Mouse (Mus musculus): ENCODE results near the gene Olfr1368. TPM values are rescaled to one million over a fixed set of nuclear protein-coding genes. Genes with fewer than 3 reads are reported as not detected.
A peak's percentile ranks its signal among the peaks of the same experiment; 100 is the strongest.

Gene Olfr1368
- polyA plus RNA-seq, 1 experiment from 2014 or later = not detected

DNA sequence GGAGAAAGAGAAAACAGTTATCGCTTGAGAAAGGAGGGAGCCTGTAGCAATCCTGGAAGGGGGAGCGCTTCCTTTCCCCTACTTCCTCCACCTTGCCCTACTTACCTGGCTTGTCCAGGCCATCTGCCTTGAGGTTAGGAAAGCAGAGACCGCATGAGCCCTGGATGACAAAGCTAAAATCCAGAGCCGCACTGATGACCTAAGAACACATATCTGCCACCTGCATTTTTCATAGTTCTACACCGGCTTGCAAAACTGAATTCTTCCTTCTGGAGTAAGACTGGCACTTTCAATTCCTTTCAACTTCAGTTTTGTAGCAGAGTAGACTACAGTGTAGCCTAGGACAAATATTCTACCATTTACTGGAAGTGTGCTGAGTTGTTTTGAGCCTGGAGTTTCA, 32.7 kb upstream of the Olfr1368 start:
- no peak for DNase-seq
- H3K9me3 ChIP-seq (ENCODE audit: control insufficient read depth, low read length) = no peaks in the 10 kb centered on the region
- WGBS = 81% methylated on average over 5 of the region's 5 CpGs
- H3K9ac ChIP-seq (replicated peaks; ENCODE audit: low read length) = no peak overlapping the region
- H3K36me3 ChIP-seq (ENCODE audit: control insufficient read depth, insufficient read depth, low read length) = peaks cover 13% of the 10 kb centered on the region
- H3K4me1 ChIP-seq (ENCODE audit: control insufficient read depth, insufficient read depth, low read length) = peaks cover 19% of the 10 kb centered on the region
- H3K4me3 ChIP-seq (replicated peaks; ENCODE audit: low read depth, low read length) = no peak overlapping the region
- H3K4me2 ChIP-seq (ENCODE audit: low read length) = no peak overlapping the region; the same call in 1 of the 2 replicates
- H3K27me3 ChIP-seq (ENCODE audit: control insufficient read depth, insufficient read depth, low read length) = no peaks in the 10 kb centered on the region
- ATAC-seq (ENCODE audit: low FRiP score, low TSS enrichment) = no peak
- no peak overlapping the region for H3K27ac ChIP-seq (replicated peaks; ENCODE audit: low read depth, low read length)

DNA sequence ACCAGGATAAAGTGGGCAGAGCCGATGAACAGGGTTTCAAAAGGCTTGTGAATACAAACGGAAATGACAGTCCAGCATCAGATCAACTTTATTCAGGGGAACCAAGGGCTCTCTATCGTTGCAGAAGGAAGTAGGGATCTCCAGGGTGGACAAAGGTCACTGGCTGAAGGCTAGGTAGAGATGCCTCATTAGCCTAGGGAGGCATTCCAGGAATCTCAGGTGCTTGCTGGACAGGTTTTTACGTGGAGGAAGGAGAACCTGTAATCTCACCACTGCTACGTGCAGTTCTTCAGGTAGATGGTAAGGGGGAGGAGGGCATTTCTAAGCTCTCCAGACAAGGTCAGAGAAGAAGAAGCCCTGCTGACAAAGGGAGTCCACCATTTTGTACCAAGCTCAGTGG, 32.0 kb upstream of the Olfr1368 start:
- no peaks in the 10 kb centered on the region for H3K9me3 ChIP-seq (ENCODE audit: control insufficient read depth, low read length)
- no peaks in the 10 kb centered on the region for H3K27me3 ChIP-seq (ENCODE audit: control insufficient read depth, insufficient read depth, low read length)
- no peak for ATAC-seq (ENCODE audit: low FRiP score, low TSS enrichment)
- DNase-seq = no peak
- H3K4me2 ChIP-seq (ENCODE audit: low read length) = no peak overlapping the region
- H3K9ac ChIP-seq (replicated peaks; ENCODE audit: low read length) = no peak overlapping the region
- no peak overlapping the region for H3K4me3 ChIP-seq (replicated peaks; ENCODE audit: low read depth, low read length)
- 74% methylated on average over 5 of the region's 5 CpGs for WGBS
- H3K27ac ChIP-seq (replicated peaks; ENCODE audit: low read depth, low read length) = no peak overlapping the region
- peaks cover 19% of the 10 kb centered on the region for H3K4me1 ChIP-seq (ENCODE audit: control insufficient read depth, insufficient read depth, low read length)
- H3K36me3 ChIP-seq (ENCODE audit: control insufficient read depth, insufficient read depth, low read length) = peaks cover 7% of the 10 kb centered on the region; the same call in 1 of the 2 replicates

DNA sequence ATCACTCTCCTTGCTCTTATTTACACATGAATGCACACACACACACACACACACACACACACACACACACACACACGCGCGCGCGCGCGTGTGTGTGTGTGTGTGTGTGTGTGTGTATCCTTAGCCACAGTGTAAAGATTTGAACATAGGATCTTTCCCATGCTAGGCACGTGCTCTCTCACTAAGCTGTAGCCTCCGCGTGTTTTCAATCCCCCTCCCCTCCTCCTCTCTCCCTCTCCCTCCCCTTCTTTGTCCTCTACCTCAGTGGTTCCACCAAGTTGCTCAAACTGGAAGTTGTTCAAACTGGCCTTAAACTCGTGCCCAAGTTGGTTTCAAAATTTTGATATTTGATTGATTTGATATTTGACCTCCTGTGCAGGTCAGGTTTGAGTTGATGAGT, 31.1 kb upstream of the Olfr1368 start:
- H3K4me3 ChIP-seq (replicated peaks; ENCODE audit: low read depth, low read length) = no peak overlapping the region
- H3K9me3 ChIP-seq (ENCODE audit: control insufficient read depth, low read length) = no peaks in the 10 kb centered on the region
- peaks cover 13% of the 10 kb centered on the region for H3K4me1 ChIP-seq (ENCODE audit: control insufficient read depth, insufficient read depth, low read length)
- H3K4me2 ChIP-seq (ENCODE audit: low read length) = no peak overlapping the region
- peaks cover under 1% of the 10 kb centered on the region; the same call in 1 of the 2 replicates for H3K36me3 ChIP-seq (ENCODE audit: control insufficient read depth, insufficient read depth, low read length)
- no peak overlapping the region for H3K9ac ChIP-seq (replicated peaks; ENCODE audit: low read length)
- DNase-seq = no peak
- no peak overlapping the region for H3K27ac ChIP-seq (replicated peaks; ENCODE audit: low read depth, low read length)
- no peak for ATAC-seq (ENCODE audit: low FRiP score, low TSS enrichment)
- no peaks in the 10 kb centered on the region for H3K27me3 ChIP-seq (ENCODE audit: control insufficient read depth, insufficient read depth, low read length)
- 64% methylated on average over 11 of the region's 11 CpGs for WGBS

DNA sequence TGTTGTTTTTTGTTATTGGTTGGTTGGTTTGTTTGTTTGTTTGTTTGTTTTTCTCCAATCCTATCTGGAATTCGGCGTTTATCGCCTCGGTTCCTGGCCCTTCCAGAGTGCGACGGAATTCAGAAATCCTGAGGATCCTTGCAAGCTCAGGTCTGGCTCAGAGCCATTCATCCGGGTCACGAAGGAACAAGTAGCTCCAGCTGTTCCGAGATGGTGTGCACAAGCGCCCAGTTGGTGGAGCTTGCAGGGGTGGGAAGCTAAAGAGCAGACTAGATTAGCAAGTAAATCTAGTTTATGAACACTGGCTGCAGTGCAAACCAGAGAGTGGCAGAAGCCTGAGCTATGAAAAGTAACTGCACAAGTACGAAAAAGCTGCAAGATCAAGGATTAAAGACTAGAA, 27.4 kb upstream of the Olfr1368 start:
- Histone ChIP-seq H3K27me3 (ENCODE audit: control insufficient read depth, insufficient read depth, low read length) (no peaks in the 10 kb centered on the region), H3K4me1 (ENCODE audit: control insufficient read depth, insufficient read depth, low read length) (peaks cover 8% of the 10 kb centered on the region; the same call in 1 of the 2 replicates), H3K27ac (replicated peaks; ENCODE audit: low read depth, low read length) (no peak overlapping the region), H3K36me3 (ENCODE audit: control insufficient read depth, insufficient read depth, low read length) (no peaks in the 10 kb centered on the region), H3K4me2 (ENCODE audit: low read length) (peak overlapping the region; percentile 65), H3K9ac (replicated peaks; ENCODE audit: low read length) (0 out of 2 replicates have a peak overlapping the region, but pooled peaks have one; percentile 20), H3K4me3 (replicated peaks; ENCODE audit: low read depth, low read length) (peak overlapping the region; percentile 34), H3K9me3 (ENCODE audit: control insufficient read depth, low read length) (no peaks in the 10 kb centered on the region)
- WGBS = under 1% methylated on average over 11 of the region's 11 CpGs
- DNase-seq (peak; percentile 81), ATAC-seq (ENCODE audit: low FRiP score, low TSS enrichment) (no peak)

DNA sequence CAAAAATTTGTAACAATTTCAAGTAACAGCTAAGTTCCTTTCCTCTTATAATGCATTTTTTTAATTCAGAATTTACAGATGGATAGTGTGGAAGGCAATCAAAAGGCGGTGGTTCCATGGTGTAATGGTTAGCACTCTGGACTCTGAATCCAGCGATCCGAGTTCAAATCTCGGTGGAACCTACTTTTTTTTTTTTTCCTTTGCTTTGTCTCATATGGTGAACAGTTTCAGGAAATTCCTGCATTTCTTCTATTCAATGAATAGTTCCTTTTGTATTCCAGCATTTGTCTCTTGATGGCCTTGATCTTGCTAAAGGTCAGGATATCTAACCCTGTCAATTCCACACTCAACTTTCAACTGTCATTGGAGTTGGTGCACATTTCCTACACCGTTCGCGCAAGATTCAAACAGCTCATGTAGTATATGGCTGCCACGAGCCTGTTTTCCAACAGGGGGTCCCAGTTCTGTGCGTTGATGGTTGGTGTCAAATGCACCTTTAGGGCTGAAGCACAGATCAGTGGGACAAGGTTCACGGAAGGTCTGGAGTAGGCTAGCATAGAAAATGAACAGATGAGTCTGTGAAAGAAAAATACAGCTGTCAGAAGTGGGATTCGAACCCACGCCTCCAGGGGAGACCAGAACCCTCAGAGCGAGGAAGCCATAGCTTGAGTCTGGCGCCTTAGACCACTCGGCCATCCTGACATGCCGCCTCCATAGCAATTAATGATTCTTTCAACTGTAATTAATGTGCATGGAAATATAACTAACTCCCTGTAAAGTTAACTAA, 26.8 kb upstream of the Olfr1368 start:
- Histone ChIP-seq H3K27ac (replicated peaks; ENCODE audit: low read depth, low read length) (no peak overlapping the region), H3K4me1 (ENCODE audit: control insufficient read depth, insufficient read depth, low read length) (peaks cover 8% of the 10 kb centered on the region; the same call in 1 of the 2 replicates), H3K27me3 (ENCODE audit: control insufficient read depth, insufficient read depth, low read length) (no peaks in the 10 kb centered on the region), H3K36me3 (ENCODE audit: control insufficient read depth, insufficient read depth, low read length) (no peaks in the 10 kb centered on the region), H3K9ac (replicated peaks; ENCODE audit: low read length) (no peak overlapping the region), H3K4me3 (replicated peaks; ENCODE audit: low read depth, low read length) (peak overlapping the region; percentile 53), H3K4me2 (ENCODE audit: low read length) (peak overlapping the region; percentile 65), H3K9me3 (ENCODE audit: control insufficient read depth, low read length) (no peaks in the 10 kb centered on the region)
- ATAC-seq (ENCODE audit: low FRiP score, low TSS enrichment) (peak; percentile 43; the same call in 1 of the 2 replicates), DNase-seq (peak; percentile 88)
- under 1% methylated on average over 16 of the region's 16 CpGs for WGBS

DNA sequence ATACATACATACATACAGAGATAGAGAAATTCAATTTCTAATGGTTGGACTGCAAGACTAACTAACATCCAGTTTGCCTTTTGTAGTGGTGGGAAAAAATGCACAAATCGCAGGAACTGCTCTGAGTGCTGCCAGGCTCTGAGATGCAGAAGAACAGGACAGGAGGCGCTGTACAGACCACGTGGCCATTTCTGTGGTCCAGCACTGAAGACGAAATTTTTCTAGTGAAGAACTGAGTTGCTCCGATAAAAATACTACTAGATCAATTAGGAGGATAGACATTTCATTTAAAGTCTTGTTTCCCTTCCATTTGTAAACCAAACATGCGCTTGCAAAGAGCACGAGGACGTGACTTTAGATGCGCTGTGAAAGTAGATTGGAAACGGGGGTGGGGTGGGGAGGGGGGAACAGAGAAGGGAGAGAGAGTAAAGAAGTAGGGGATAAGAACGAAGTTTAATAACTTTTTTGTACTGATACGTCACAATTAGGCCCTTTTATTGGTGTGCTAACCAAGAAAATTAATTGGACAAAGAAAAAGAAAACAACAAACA, 26.0 kb upstream of the Olfr1368 start:
- Histone ChIP-seq H3K4me2 (ENCODE audit: low read length) (peak overlapping the region; percentile 65), H3K27ac (replicated peaks; ENCODE audit: low read depth, low read length) (no peak overlapping the region), H3K9me3 (ENCODE audit: control insufficient read depth, low read length) (no peaks in the 10 kb centered on the region), H3K4me3 (replicated peaks; ENCODE audit: low read depth, low read length) (peak overlapping the region; percentile 53), H3K4me1 (ENCODE audit: control insufficient read depth, insufficient read depth, low read length) (peaks cover 8% of the 10 kb centered on the region; the same call in 1 of the 2 replicates), H3K27me3 (ENCODE audit: control insufficient read depth, insufficient read depth, low read length) (no peaks in the 10 kb centered on the region), H3K36me3 (ENCODE audit: control insufficient read depth, insufficient read depth, low read length) (no peaks in the 10 kb centered on the region), H3K9ac (replicated peaks; ENCODE audit: low read length) (peak overlapping the region; percentile 34; the same call in 1 of the 2 replicates)
- peak; percentile 78 for DNase-seq
- 0% methylated on average over 12 of the region's 12 CpGs for WGBS
- no peak for ATAC-seq (ENCODE audit: low FRiP score, low TSS enrichment)

DNA sequence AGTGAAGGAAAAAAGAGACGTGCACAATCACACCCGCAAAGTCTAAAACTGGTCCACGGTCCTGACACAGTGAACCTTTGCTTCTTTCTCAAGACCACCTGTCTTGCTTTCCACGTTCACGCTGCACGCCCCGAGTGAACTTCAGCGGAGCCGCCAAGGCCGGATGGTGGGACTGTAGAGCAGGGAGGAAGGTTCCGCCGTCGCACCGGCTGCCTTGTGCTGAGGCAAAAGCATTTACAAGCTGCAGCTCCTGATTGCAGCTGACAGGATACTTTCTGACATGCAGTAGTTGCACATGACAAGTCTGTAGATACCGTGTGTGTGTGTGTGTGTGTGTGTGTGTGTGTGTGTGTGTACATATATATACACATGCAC, 25.5 kb upstream of the Olfr1368 start:
- no peaks in the 10 kb centered on the region for H3K36me3 ChIP-seq (ENCODE audit: control insufficient read depth, insufficient read depth, low read length)
- WGBS = 7% methylated on average over 15 of the region's 15 CpGs
- peaks cover 8% of the 10 kb centered on the region; the same call in 1 of the 2 replicates for H3K4me1 ChIP-seq (ENCODE audit: control insufficient read depth, insufficient read depth, low read length)
- peak overlapping the region; percentile 65 for H3K4me2 ChIP-seq (ENCODE audit: low read length)
- peak overlapping the region; percentile 39; the same call in 1 of the 2 replicates for H3K9ac ChIP-seq (replicated peaks; ENCODE audit: low read length)
- ATAC-seq (ENCODE audit: low FRiP score, low TSS enrichment) = no peak
- H3K27ac ChIP-seq (replicated peaks; ENCODE audit: low read depth, low read length) = no peak overlapping the region
- peak overlapping the region; percentile 53 for H3K4me3 ChIP-seq (replicated peaks; ENCODE audit: low read depth, low read length)
- DNase-seq = peak; percentile 57
- no peaks in the 10 kb centered on the region for H3K9me3 ChIP-seq (ENCODE audit: control insufficient read depth, low read length)
- H3K27me3 ChIP-seq (ENCODE audit: control insufficient read depth, insufficient read depth, low read length) = peaks cover under 1% of the 10 kb centered on the region; the same call in 1 of the 2 replicates

DNA sequence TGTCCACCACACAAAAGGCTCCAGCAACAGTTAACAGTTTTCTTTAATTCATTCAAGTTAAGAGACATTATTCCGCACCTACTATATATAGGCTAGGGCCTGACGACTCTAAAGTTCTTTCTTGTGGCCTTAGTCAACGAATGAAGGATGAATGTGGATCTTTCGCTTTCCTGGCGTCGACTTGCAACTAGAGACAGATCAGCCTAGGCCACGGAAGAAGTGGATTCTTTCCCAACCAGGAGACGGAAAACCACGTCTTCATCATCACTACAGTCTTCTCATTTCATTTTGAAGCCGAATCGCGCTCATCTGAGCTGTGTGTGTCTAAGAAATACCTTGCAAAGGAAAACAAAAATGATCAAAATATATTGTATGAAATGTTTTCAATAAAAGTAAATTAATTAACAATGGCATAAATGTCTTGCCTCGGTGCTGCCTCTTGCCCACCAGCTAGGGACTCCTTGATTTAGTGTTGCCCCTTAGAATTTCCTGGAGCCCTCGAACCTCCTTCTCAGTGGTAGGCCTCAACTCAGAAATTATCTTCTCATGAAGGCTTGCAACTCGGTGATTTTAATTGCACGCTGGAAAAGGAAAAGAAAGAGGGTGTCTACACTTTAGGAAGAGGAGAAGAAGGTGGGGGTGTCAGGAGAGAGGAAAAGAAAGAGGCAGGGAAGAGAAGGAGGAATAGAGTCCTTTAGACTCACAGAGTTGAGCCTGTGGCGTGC, 24.9 kb upstream of the Olfr1368 start:
- Histone ChIP-seq H3K4me1 (ENCODE audit: control insufficient read depth, insufficient read depth, low read length) (peaks cover 8% of the 10 kb centered on the region; the same call in 1 of the 2 replicates), H3K4me2 (ENCODE audit: low read length) (peak overlapping the region; percentile 65), H3K36me3 (ENCODE audit: control insufficient read depth, insufficient read depth, low read length) (no peaks in the 10 kb centered on the region), H3K9me3 (ENCODE audit: control insufficient read depth, low read length) (no peaks in the 10 kb centered on the region), H3K27me3 (ENCODE audit: control insufficient read depth, insufficient read depth, low read length) (peaks cover 4% of the 10 kb centered on the region; the same call in 1 of the 2 replicates), H3K4me3 (replicated peaks; ENCODE audit: low read depth, low read length) (peak overlapping the region; percentile 53), H3K9ac (replicated peaks; ENCODE audit: low read length) (peak overlapping the region; percentile 39; the same call in 1 of the 2 replicates), H3K27ac (replicated peaks; ENCODE audit: low read depth, low read length) (no peak overlapping the region)
- 33% methylated on average over 17 of the region's 17 CpGs for WGBS
- ATAC-seq (ENCODE audit: low FRiP score, low TSS enrichment) = no peak
- DNase-seq = no peak

Measured in midbrain, embryonic 14.5 days (tissue).